Mouse (Mus musculus): ENCODE results near the gene Fam241b. TPM values are rescaled to one million over a fixed set of nuclear protein-coding genes. Genes with fewer than 3 reads are reported as not detected.

The Fam241b gene
- polyA plus RNA-seq, 1 experiment from 2014 or later: 19.3 TPM

DNA sequence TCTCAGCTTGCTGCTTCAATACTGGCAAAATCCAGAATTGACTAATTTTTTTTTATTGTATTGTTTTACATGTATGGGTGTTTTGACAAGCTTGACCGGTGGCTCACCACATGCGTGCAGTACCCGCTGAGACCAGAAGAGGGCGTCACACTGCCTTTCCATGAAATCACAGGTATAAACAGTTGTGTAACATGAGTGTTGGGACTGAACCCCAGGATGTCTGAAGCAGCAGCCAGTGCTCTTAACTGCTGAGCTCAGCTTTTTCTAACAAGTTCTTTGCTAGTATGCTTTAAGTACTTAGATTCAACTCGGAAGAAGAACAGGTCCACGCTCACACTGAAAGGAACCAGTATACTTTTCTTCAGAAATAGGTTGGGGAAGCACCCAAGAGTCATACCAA is 16.6 kb downstream of the Fam241b start:
- no peaks in the 10 kb centered on the region for H3K9me3 ChIP-seq (replicated peaks)
- no peak overlapping the region for H3K27ac ChIP-seq (replicated peaks)
- WGBS: 41% methylated on average over 6 of the region's 6 CpGs
- H3K4me1 ChIP-seq: peaks cover 10% of the 10 kb centered on the region
- H3K27me3 ChIP-seq (ENCODE audit: low read depth, poor library complexity, severe bottlenecking): peaks cover 65% of the 10 kb centered on the region
- DNase-seq (ENCODE audit: low spot score): no peak
- no peak overlapping the region for H3K4me3 ChIP-seq
- no peaks in the 10 kb centered on the region for H3K36me3 ChIP-seq

DNA sequence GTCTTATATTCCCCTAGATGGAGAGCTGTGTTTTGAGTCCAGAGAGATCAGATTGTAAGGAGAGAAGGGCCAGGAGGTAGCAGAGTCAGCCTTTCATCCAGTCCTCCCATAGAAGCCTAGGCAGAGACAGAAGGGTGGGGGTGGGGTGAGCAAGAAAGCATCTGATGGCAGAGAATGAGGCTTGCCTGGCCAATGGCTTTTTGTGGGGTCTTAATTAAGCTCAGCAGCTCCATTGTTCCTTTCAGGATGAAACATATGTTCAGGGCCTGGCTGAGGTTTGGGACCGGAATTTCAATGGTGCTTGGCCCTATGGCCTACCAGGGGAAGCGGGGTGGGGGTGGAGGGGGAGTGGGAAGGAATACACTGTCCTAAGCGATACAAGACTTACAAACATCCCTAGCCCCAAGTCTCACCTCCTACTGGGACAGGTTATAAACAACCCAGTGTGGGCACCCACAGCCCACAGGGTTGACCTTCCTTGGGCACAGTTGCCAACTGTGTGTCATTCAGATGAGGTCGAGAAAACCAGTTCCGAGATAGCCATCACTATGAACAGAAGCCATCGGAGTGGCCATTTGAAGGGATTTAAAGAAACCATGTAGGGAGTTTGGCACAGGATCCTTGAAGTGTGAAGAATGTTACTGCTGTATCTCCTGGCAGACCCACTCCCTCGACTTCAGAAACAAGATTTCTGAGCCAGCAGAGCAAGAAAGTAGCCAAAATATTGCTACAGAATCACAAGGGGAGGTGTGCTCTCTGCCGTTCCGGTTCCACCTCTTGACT is 29.7 kb downstream of the Fam241b start:
- Histone ChIP-seq H3K27ac (replicated peaks) (no peak overlapping the region), H3K27me3 (ENCODE audit: low read depth, poor library complexity, severe bottlenecking) (peaks cover 36% of the 10 kb centered on the region), H3K4me1 (peaks cover 24% of the 10 kb centered on the region), H3K36me3 (no peaks in the 10 kb centered on the region), H3K4me3 (no peak overlapping the region), H3K9me3 (replicated peaks) (no peaks in the 10 kb centered on the region)
- 65% methylated on average over 9 of the region's 9 CpGs for WGBS
- DNase-seq (ENCODE audit: low spot score): no peak

GRCm38 (mm10) chr10:62111207-62111576 is 32.5 kb downstream of the Fam241b start:
- WGBS: 44% methylated on average over 6 of the region's 6 CpGs
- peak overlapping the region; percentile 88; the same call in 1 of the 2 replicates for H3K27ac ChIP-seq (replicated peaks)
- H3K27me3 ChIP-seq (ENCODE audit: low read depth, poor library complexity, severe bottlenecking): peaks cover 64% of the 10 kb centered on the region

GRCm38 (mm10) chr10:62110504-62111206 is 33.1 kb downstream of the Fam241b start:
- under 1% methylated on average over 57 of the region's 57 CpGs for WGBS
- Histone ChIP-seq H3K9me3 (replicated peaks) (no peaks in the 10 kb centered on the region), H3K4me3 (peak overlapping the region; percentile 88), H3K27me3 (ENCODE audit: low read depth, poor library complexity, severe bottlenecking) (peaks cover 64% of the 10 kb centered on the region), H3K27ac (replicated peaks) (peak overlapping the region; percentile 88), H3K36me3 (0 out of 2 replicates have a peak, but pooled peaks cover 2% of the 10 kb centered on the region), H3K4me1 (peaks cover 24% of the 10 kb centered on the region)
- DNase-seq (ENCODE audit: low spot score): peak; percentile 89

More at GRCm38 (mm10) chr10:62111207-62111576, 32.5 kb downstream of the Fam241b start:
- H3K4me3 ChIP-seq: peak overlapping the region; percentile 88
- 0 out of 2 replicates have a peak, but pooled peaks cover 2% of the 10 kb centered on the region for H3K36me3 ChIP-seq
- DNase-seq (ENCODE audit: low spot score): no peak
- H3K9me3 ChIP-seq (replicated peaks): no peaks in the 10 kb centered on the region
- H3K4me1 ChIP-seq: peaks cover 24% of the 10 kb centered on the region

DNA sequence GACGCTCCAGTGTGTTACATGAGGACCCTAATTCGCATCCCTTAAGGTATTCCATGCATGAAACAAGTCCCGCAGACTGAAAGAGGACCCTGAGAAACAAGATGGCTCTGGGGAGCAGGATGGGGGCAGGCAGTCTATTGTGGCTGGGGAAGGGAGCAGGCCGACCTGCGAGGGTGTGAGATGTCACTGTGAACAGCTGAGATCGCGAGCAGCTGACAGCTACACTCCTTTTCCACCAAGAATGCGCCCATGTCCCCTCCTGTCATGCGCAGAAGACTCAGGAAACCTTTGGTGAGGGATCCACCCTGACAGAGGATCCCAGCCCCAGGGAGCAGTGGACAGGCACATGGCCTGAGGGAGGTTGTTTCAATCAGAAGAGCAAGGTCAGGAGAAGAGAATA is 36.7 kb downstream of the Fam241b start:
- no peak overlapping the region for H3K27ac ChIP-seq (replicated peaks)
- H3K4me1 ChIP-seq: peaks cover 14% of the 10 kb centered on the region
- H3K9me3 ChIP-seq (replicated peaks): no peaks in the 10 kb centered on the region
- no peak overlapping the region for H3K4me3 ChIP-seq
- H3K27me3 ChIP-seq (ENCODE audit: low read depth, poor library complexity, severe bottlenecking): peaks cover 80% of the 10 kb centered on the region
- WGBS: 75% methylated on average over 9 of the region's 9 CpGs
- DNase-seq (ENCODE audit: low spot score): no peak
- H3K36me3 ChIP-seq: 0 out of 2 replicates have a peak, but pooled peaks cover 2% of the 10 kb centered on the region

GRCm38 (mm10) chr10:62104835-62105576 is 38.7 kb downstream of the Fam241b start:
- H3K36me3 ChIP-seq: 0 out of 2 replicates have a peak, but pooled peaks cover 2% of the 10 kb centered on the region
- no peak overlapping the region for H3K4me3 ChIP-seq
- DNase-seq (ENCODE audit: low spot score): peak; percentile 66
- H3K27me3 ChIP-seq (ENCODE audit: low read depth, poor library complexity, severe bottlenecking): peaks cover 68% of the 10 kb centered on the region
- no peaks in the 10 kb centered on the region for H3K9me3 ChIP-seq (replicated peaks)
- 34% methylated on average over 7 of the region's 7 CpGs for WGBS
- H3K27ac ChIP-seq (replicated peaks): no peak overlapping the region
- H3K4me1 ChIP-seq: peaks cover 20% of the 10 kb centered on the region

GRCm38 (mm10) chr10:62101504-62102439 is 41.9 kb downstream of the Fam241b start:
- Histone ChIP-seq H3K9me3 (replicated peaks) (no peaks in the 10 kb centered on the region), H3K4me1 (peaks cover 23% of the 10 kb centered on the region), H3K27me3 (ENCODE audit: low read depth, poor library complexity, severe bottlenecking) (peaks cover 35% of the 10 kb centered on the region), H3K36me3 (no peaks in the 10 kb centered on the region), H3K4me3 (no peak overlapping the region), H3K27ac (replicated peaks) (peak overlapping the region; percentile 50; the same call in 1 of the 2 replicates)
- whole genome bisulfite sequencing: 15% methylated on average over 7 of the region's 7 CpGs
- peak; percentile 77 for DNase-seq (ENCODE audit: low spot score)

DNA sequence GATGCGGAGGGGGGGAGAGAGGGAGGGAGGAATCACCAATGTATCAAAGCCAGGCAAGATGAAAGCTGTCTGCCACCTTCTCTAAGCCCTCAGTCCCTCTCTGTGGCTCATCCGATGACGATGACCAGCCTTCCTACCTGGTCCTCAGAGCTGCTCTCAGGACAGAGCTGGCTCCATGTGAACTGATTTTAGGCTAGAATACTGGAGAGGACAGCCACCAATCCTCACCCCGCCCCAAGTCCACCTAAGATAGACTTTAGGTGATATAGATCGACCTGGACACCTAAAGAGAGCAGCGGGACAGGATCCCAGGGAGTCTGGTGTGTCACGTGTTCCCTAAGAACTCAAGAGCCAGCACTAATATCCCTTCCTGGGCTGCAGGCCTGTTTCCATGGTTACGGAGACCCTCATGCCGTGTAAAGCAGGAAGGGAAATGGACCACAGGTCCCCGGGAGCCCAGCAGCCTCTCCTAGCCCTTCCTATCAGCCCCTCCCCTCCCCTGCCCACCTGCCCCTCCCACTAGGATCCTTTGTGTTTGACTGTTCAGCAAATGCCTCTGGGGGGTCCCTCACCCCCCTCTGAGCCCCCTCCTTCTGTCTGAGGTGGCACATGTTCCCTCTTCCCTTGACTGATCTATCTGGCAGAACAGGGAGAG is 43.8 kb downstream of the Fam241b start:
- Histone ChIP-seq H3K4me3 (no peak overlapping the region), H3K4me1 (peaks cover 23% of the 10 kb centered on the region), H3K27me3 (ENCODE audit: low read depth, poor library complexity, severe bottlenecking) (peaks cover 29% of the 10 kb centered on the region), H3K9me3 (replicated peaks) (no peaks in the 10 kb centered on the region), H3K36me3 (no peaks in the 10 kb centered on the region), H3K27ac (replicated peaks) (peak overlapping the region; percentile 50; the same call in 1 of the 2 replicates)
- DNase-seq (ENCODE audit: low spot score): peak; percentile 31
- WGBS: 65% methylated on average over 10 of the region's 10 CpGs

- WGBS: 93% methylated on average over 6 of the region's 6 CpGs
- Histone ChIP-seq H3K27me3 (ENCODE audit: low read depth, poor library complexity, severe bottlenecking) (no peaks in the 10 kb centered on the region), H3K4me3 (no peak overlapping the region), H3K27ac (replicated peaks) (no peak overlapping the region), H3K9me3 (replicated peaks) (no peaks in the 10 kb centered on the region), H3K36me3 (no peaks in the 10 kb centered on the region), H3K4me1 (no peaks in the 10 kb centered on the region)
- no peak for DNase-seq (ENCODE audit: low spot score)
Observed at GRCm38 (mm10) chr10:62094401-62094800, 49.3 kb downstream of the Fam241b start.

DNA sequence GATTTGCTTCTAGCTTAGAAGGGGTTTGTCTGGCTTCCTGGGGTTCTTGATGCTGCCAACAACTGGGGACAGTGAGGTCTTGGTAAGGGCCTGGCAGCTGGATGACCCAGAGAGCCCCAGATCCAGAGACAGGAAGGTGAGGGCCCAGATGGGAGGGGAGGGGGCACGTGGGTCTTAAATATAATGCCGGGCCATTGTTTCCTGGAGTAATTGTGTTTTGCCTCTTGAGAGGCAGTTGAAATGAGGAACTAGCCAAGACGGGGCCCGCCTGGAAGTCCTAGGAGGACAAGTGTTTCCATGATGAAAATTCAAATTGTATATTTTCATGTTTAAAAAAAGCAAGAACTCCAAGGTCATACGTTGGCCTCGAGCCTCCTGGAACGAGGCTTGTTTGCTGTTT is 49.8 kb downstream of the Fam241b start:
- no peaks in the 10 kb centered on the region for H3K36me3 ChIP-seq
- no peak overlapping the region for H3K27ac ChIP-seq (replicated peaks)
- H3K27me3 ChIP-seq (ENCODE audit: low read depth, poor library complexity, severe bottlenecking): no peaks in the 10 kb centered on the region
- no peaks in the 10 kb centered on the region for H3K4me1 ChIP-seq
- H3K9me3 ChIP-seq (replicated peaks): no peaks in the 10 kb centered on the region
- 84% methylated on average over 7 of the region's 7 CpGs for WGBS
- no peak overlapping the region for H3K4me3 ChIP-seq
- DNase-seq (ENCODE audit: low spot score): no peak

- Histone ChIP-seq H3K9me3 (replicated peaks) (no peaks in the 10 kb centered on the region), H3K36me3 (no peaks in the 10 kb centered on the region), H3K4me1 (no peaks in the 10 kb centered on the region), H3K27me3 (ENCODE audit: low read depth, poor library complexity, severe bottlenecking) (no peaks in the 10 kb centered on the region), H3K27ac (replicated peaks) (no peak overlapping the region), H3K4me3 (no peak overlapping the region)
- no peak for DNase-seq (ENCODE audit: low spot score)
Observed at GRCm38 (mm10) chr10:62089486-62089885, 54.2 kb downstream of the Fam241b start.
